Mouse (Mus musculus): ENCODE results near the gene Cfdp1. TPM values are rescaled to one million over a fixed set of nuclear protein-coding genes. Genes with fewer than 3 reads are reported as not detected.

Cfdp1 gene
- total RNA-seq (2023) = 10 to 100 TPM; 19.0 to 22.6 TPM

GRCm38 (mm10) chr8:111853861-111854501, at the start of gene Cfdp1:
Cfdp1 (minus strand) TSS chr8:111854291.

GRCm38 (mm10) chr8:111876355-111876948, 22.4 kb upstream of the Cfdp1 start, which contains the start of gene Tmem170:
Tmem170 (minus strand) TSS chr8:111876750.

GRCm38 (mm10) chr8:111743792-111744696, 110.0 kb downstream of the Cfdp1 start, which contains the start of gene Bcar1:
Bcar1 (minus strand) TSS chr8:111743809.

Other genes starting within 250 kb of the Cfdp1 start
- under 1 TPM in 1 of 2 experiments, not detected in 1; 0.13 TPM for gene Ldhd, start 223.9 kb downstream of the Cfdp1 start, total RNA-seq (2023)
- 1 to 10 TPM; 2.9 to 3.1 TPM for gene Zfp1, start 210.9 kb downstream of the Cfdp1 start, total RNA-seq (2023)
- gene Ctrb1, start 163.3 kb downstream of the Cfdp1 start, total RNA-seq (2023) = under 1 TPM in 1 of 2 experiments, not detected in 1; 0.44 TPM
- under 1 TPM in 1 of 2 experiments, not detected in 1; 0.20 TPM for gene Bcar1, start 110.5 kb downstream of the Cfdp1 start, total RNA-seq (2023)
- gene Tmem170, start 22.5 kb upstream of the Cfdp1 start, total RNA-seq (2023) = 1 to 10 TPM; 3.6 to 4.3 TPM
- not detected for gene Chst5, start 56.2 kb upstream of the Cfdp1 start, total RNA-seq (2023)
- gene Tmem231, start 79.6 kb upstream of the Cfdp1 start, total RNA-seq (2023) = under 1 TPM; 0.15 to 0.42 TPM
- 10 to 100 TPM; 88.9 to 93.3 TPM for gene Gabarapl2, start 86.4 kb upstream of the Cfdp1 start, total RNA-seq (2023)
- gene Adat1, start 138.0 kb upstream of the Cfdp1 start, total RNA-seq (2023) = under 1 TPM; 0.66 to 0.82 TPM
- 10 to 100 TPM; 44.2 to 44.4 TPM for gene Kars, start 157.0 kb upstream of the Cfdp1 start, total RNA-seq (2023)
- 1 to 10 TPM; 6.6 to 8.1 TPM for gene Terf2ip, start 157.1 kb upstream of the Cfdp1 start, total RNA-seq (2023)
- not detected for gene Gm6793, start 160.7 kb upstream of the Cfdp1 start, total RNA-seq (2023)

All from neutrophil, adult 59 days (primary cell).